Mouse (Mus musculus) gastrocnemius, postnatal 25 days (tissue): Measurements from ENCODE around the gene Tubb4b. TPM values are rescaled to one million over a fixed set of nuclear protein-coding genes. Genes with fewer than 3 reads are reported as not detected.
A peak's percentile ranks its signal among the peaks of the same experiment; 100 is the strongest.
"Not testable (repeated sequence)": the region's sequence is repeated elsewhere in the genome, so short reads cannot be mapped to it uniquely, and the experiment has no call there.

Experiments
- DNase-seq: peaks from one replicate; pipeline ENCODE4 v3.0.0; 2022
- long read RNA-seq, 2 experiments: library from polyadenylated mRNA; stranded (forward); transcript quantifications; one replicate each; pipeline ENCODE4 v2.0.0; 2021
- total RNA-seq, 2 experiments: library from RNA; stranded (reverse); gene quantifications; 1 replicate in 1 of 2; 2 replicates in 1 of 2; pipeline ENCODE4 v1.2.3; 2021

The Tubb4b gene
- 100 to 1,000 TPM; 167 to 293 TPM for total RNA-seq
- long read RNA-seq, experiment 1, transcript Tubb4b-201 (4 exons, 1,598 nt), result major isoform, 92 of 256 reads
- long read RNA-seq, experiment 1, partial matches to known transcripts, result 4 of 256 reads
- long read RNA-seq, experiment 1, other reads (novel, unspliced or antisense), result 160 of 256 reads
- long read RNA-seq, experiment 2, transcript Tubb4b-201 (4 exons, 1,598 nt), result major isoform, 107 of 197 reads
- long read RNA-seq, experiment 2, partial matches to known transcripts, result 7 of 197 reads
- long read RNA-seq, experiment 2, other reads (novel, unspliced or antisense), result 83 of 197 reads

DNA sequence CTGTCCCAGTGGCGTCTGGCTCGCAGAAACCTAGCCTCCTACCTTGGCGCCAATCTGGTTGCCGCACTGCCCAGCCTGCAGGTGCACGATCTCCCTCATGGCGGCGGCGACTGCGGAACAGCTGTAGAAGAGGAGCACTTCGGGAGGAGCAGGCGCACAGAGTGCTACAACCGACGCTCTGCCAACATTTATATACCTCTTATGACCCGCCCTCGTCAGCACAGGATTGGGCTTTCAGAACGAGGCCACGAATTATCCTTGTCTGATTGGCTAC is at the start of gene Tubb4b:
Gene Tubb4b (minus strand): TSS at position 211 of the 274 bp plus-strand sequence.
- DNase-seq, result no peak

DNA sequence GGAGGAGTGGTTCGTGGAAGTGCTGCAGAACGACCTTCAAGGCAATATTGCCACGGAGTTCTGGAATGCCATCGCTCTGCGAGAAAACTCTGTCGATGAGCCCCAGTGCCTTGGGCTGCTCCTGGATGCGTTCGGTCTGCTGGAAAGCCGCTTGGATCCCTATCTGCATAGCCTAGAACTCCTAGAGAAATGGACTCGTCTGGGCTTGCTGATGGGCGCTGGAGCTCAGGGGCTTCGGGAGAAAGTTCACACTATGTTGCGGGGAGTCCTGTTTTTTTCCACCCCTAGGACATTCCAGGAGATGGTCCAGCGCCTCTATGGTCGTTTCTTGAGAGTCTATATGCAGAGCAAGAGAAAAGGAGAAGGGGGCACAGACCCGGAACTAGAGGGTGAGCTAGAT is 48.5 kb upstream of the Tubb4b start:
- no peak for DNase-seq

DNA sequence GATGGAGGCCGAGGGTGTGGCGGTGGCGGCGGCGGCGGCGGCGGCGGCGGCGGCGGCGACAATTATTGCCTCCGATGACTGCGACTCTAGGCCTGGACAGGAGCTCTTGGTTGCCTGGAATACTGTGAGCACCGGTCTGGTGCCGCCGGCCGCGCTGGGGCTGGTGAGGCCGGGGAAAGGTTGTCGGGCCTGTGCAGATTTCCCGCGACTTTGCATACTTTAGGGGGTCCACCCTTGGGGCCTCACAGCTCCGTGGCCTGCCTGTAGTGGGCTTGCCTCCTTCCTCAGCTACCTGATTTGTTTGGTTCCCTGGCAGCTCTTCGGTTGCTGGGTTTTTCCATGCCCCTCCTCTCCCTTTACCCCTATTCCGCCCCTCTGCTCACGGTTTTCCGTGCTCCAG is 48.0 kb upstream of the Tubb4b start:
- no peak for DNase-seq

DNA sequence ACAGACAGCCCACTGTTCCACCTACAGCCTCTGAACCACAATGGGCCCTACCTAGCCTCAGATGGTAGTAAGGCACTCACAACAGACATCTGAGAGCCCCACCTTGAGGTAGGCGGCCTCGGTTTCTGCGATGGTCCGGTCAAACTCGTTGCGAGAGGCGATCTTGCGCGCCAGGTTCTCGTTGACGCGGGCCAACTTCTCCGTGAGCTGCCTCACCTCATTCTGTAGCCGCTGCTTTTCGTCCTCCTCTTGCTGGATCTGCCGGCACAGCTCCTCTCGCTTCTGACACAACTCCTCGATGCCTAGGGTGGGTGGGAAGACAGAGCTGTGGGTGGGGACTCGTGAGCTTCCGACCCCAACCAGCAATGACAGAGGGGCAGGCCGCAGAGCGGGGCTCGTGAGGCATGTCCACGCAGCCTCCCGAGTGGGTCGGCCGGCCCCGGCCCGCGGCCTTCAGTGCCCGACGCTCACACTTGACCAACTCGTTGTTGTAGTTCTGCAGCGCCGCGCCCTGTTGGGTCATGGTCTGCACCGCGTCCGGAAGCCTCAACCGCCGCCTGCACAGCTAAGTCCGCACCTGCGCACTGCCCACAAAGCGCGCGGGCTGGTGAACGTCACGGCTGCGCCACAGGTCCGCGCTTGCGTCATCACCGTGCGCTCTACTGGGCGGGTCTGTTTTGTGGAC is 47.5 kb upstream of the Tubb4b start, which contains the start of the genes Ssna1 and Anapc2:
Gene Ssna1 (minus strand): TSS at position 612 of the 685 bp plus-strand sequence.
Gene Anapc2 (plus strand): TSS at position 652 of the 685 bp plus-strand sequence.
- DNase-seq, result peak; percentile 95

DNA sequence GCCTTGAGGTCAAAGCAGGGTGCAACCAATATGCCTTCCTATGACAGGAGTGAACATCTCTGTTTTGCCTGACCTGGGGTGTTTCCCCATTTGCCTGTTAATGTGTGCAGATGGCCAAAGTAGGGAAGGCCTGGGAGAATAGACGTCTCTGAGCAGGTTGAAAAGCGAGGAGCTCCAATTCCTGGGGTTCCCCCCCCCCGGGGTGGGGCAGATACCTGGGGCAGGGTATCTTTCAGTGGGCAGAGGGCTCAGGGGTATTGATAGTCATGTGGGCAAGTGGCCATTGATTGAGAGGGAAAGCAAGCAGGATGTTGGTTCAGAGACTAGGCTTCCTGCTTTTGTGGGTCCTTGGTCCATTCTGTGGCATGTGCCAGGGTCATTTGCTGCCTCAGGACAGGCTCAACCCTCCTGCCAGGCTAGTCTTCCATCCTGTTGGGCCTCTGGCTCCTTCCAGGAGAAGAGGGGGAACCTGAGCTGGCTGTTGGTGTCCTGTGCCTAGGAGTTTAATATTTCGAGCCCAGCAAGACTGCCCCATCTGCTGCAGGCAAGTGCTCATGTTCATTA is 43.3 kb upstream of the Tubb4b start:
- DNase-seq, result no peak

DNA sequence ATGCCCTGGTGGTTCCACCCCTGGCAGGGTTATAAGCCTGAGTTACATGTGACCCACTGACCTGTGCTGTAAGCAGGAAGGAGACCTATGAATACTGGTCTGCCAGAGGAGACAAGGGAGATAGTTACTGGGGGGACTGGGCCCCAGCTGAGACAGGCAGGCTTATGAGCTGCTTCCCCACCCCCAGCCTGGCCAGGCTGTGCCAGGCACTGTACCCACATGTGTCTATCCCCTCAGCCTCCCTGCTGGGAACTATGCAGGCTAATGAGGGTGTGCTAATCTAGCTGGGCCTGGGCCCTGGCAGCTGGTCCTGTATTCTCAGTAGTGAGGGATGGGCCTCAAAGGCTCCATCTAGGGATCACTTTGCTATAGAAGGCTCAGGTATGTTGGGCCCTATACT is 42.7 kb upstream of the Tubb4b start:
- DNase-seq, result no peak

DNA sequence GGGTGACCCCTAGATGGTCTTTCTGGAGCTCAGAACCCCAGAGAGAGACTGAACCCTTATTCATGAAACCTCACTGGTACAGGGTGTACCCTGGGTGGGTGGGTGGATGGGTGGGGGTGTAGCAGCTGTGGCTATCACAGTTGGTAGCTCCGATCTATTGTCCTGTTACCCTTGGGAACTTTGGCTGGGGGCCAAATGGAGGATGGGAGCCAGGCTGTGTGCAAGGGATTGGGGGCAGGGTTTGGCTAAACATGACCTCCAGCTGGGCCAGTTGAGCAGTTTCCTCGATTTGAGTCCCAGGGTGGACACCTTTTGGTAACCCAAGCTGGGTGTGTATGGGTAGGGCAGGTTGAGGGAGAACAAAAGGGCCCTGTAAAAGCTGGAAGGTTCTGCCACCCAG is 42.2 kb upstream of the Tubb4b start:
- peak; percentile 40 for DNase-seq

DNA sequence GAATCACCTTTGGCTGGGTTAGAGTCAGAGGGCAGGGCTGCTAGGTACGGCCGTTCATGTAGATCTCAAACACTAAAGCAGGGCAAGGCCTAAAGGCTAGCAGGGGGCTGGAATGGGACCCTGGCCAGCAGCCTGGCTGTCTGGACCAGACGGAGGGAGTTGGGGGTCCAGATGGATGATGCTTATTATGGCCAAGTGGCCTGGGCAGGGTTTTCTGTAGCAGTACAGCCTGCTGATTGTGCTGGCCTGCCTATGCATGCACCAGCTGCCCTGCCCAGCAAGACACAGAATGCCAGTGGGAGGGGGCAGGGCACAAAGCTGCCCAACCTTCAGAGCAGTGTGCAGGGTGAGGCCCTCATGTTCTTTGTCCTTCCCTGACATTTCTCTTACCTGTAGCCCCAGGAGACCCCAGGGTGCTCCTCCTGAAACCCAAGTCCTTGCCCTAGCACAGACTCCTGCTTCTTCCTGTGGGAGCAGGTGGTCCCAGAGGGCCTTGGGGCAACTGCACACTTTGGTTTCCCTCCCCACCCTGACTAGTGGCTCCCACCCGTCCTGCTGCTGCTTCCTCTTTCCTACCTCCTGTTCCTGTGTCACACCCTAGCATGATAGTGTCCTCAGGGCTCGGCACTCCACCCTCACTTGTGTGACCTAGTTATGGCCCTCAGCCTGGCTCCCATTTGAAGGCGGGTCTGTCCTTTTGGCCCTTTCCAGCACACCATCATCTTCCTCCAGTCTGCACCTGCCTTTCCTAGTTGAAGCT is 41.6 kb upstream of the Tubb4b start:
- peak; percentile 16 for DNase-seq

DNA sequence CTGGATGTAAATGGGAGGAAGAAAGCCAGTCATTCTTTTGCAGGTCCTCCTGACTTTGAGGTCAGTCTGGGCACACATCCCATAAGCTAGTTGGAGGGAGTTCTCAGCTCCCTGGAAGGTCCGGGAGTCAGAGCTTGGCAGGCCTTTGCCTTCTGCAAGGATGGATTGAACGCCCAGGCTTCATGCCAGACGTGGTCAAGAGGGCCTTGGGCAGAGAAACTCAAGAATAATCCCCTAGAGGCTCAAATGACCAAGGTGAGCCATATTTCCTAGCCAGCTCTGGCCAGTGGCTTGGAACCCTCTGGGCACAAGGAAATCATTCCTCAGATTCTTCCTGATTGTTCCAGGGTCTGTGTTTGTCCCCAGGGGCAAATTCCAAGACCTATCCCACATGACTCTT is 40.3 kb upstream of the Tubb4b start:
- no peak for DNase-seq

DNA sequence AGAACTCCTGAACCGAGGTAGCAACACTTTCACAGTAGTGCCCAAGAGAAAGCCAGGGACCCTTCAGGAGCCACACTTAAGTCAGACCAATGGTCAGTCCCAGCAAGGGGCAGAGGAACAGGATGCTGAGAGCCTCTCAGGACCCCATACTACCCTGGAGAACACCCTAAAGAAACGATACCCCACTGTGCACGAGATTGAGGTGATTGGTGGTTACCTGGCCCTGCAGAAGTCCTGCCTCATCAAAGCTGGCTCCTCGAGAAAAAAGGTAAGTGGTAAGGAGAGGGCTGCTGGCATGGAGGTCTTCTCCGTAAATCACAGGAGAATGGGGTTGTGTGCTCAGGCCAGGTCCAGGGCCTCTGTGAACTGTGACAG is 39.8 kb upstream of the Tubb4b start:
- DNase-seq, result no peak

DNA sequence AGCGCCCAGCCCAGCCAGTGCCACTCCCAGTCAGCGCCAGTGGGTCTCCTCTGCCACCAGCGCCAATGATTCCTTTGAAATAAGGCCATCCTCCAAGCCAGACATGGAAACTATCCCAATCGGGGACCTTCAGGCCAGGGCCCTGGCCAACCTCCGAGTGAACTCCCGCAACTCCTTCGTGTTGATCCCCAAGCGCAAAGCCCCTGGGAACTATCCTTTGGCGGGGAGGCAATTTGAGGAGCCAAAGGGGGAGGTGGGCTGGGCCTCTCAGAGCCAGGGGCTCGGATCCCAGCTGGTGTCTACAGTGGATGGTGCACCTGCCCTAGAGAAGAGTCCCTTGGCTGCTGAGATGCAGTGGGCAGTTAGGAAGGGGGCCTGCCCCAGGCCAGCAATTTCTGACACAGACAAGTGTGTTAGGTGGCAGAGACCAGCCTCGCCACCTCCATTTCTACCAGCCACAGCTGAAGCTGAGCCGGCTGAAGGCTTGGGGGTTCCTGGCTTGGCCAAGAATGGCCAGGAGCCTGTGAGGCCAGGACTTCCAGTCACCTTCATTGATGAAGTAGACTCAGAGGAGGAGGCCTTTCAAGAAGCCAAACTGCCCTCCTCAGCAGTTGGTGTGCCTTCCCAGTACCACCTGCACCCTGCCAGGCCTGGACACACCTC is 39.3 kb upstream of the Tubb4b start:
- DNase-seq, result no peak

DNA sequence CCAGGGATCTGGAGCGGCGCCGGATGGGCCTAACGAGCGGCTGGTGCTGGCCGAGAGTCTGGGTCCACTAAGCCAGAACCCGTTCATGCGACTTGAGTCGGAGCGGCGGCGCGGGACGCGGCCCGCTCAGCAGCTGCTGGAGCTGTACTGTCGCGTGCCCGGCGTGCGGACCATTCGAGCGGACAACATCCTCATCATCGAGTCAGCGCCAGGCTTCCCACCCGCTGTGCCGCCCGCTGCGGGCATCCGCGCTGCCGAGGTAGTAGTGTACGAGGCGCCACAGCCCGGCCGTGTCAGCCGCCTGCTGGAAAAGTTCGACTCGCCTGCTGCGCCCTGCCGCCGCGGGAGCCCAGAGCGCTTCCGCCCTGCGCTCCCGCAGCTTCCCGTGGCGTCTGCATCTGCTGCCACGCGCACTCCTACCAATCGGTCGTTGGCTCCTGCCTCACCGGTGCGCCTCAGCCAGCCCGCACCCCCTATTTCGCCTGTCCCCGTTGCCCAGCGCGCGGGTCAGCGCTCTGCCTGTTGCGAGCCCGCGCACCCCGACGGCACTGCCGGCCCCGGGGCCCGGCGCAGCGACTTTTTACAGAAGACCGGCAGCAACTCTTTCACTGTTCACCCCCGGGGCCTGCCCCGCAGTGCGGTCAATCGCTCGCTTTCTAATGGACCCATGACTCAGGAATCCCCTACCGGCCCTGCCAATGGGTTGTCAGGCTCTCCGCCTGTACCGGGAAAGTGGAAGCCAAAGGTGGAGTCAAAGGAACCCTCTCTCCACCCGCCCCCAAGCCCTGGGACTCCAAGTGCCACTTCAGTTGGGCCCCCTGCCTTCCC is 38.5 kb upstream of the Tubb4b start:
- DNase-seq, result peak; percentile 22

DNA sequence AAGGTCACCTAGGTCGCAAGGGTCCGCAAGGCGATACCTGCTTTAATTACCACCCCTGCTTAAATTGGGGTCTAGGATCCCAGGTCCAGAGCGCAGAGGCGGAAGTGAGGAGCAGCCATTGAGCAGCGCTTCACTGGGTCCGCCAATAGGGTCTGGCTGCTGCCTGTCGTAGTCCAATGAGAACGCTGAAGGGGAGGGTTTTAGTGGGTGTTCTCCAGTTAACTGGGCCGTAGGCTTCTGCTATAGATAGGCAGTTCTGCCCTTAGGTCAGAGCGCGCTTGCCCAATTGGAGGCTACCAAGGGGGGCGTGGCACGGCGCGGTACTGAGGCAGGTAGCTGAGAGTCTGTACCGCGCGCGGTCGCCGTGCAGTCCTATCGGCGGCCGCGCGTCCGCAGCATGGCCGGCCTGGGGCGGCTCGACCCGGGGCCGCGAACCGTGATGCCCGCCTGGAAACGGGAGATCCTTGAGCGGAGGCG is 37.8 kb upstream of the Tubb4b start, which contains the start of gene Tprn:
Gene Tprn (plus strand): TSS at position 328 of the 477 bp plus-strand sequence.
- DNase-seq, result peak; percentile 95

DNA sequence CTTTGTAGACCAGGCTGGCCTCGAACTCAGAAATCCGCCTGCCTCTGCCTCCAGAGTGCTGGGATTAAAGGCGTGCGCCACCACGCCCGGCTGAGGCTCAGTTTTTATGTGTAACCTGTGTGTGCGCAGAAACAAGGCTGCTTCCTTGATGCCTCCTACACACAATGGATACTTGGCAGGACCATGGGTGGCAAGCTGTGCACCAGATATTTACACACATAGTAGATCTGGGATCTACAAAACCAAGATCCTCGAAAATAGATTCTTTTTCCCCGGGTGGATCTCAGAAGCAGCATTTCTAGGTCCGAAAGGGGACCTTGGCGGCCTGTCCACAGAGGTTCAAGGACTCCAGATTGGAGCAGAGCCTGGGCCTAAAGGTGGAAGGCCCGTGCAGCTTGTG is 37.4 kb upstream of the Tubb4b start:
- no peak for DNase-seq

DNA sequence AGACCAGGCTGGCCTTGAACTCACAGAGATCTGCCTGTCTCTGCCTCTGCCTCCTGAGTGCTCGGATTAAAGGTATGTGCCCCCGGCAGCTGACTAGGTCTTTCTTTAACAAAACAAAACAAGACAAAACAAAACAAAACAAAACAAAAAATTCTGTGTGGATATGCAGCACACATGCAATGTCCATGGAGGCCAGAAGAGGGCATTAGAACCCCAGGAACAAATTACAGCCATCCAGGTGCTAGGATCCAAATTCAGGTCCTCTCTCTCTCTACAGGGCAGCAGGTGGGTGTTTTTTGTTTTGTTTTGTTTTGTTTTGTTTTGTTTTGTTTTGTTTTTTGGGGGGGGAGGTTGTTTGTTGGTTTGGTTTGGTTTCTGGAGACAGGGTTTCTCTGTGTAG is 34.4 kb upstream of the Tubb4b start:
- no peak for DNase-seq

DNA sequence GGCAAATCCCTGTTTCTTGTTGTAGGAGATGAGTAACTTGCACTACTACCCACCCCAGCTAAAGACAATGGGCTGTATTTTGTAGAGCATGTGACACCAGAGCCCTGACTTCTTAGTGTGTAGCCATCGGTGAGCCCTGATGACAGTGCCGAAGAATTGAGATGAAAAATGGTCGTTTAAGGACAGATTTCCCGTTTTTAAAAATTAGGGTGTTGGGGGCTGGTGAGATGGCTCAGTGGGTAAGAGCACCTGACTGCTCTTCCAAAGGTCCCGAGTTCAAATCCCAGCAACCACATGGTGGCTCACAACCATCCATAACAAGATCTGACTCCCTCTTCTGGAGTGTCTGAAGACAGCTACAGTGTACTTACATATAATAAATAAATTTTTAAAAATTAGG is 32.7 kb upstream of the Tubb4b start:
- DNase-seq, result not testable (repeated sequence)

DNA sequence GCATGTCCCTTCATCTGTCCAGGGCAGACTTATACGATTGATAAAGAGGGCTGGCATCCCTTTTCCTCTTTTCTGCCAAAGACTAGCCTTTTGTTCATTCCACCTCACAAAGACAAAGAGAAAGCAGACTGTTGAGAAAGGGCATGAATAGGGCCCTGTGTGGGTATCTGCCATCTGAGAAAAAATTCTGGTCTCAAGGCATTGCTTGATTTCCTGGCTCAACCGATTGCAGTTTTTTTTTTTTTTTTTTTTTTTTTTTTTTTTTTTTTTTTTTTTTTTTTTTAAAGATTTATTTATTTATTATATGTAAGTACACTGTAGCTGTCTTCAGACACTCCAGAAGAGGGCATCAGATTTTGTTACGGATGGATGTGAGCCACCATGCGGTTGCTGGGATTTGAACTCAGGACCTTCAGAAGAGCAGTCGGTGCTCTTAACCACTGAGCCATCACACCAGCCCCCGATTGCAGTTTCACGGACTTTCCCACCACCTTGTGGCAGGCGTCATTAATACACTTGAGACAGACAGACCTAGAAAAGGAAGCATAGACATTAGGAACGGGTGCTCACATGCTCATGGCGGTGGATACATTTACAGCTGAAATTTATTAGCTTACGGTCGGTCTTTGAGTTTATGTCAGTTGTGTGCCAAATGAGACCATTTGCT is 32.1 kb upstream of the Tubb4b start:
- DNase-seq, result not testable (repeated sequence)

DNA sequence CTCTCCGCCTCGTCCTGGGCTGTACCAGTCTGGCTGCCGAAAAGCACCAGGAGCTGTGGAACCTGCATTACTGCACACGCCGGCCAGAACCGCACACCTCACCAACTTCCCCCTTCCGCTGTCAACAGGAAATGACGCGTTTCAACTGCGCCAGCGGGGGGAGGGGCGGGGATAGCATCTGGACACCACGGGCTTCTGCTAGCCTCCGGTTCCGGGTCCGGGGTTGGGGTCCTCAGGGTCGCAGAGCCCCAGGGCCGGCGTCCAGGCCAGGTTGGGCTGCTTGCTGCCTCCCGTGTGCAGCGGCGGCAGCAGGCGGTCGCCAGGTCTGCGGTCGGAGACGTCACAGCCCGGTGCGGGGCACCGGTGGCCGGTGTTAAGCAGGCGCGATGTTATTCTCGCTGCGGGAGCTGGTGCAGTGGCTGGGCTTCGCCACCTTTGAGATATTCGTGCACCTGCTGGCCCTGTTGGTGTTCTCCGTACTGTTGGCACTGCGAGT is 30.8 kb upstream of the Tubb4b start, which contains the start of gene Tmem203:
Gene Tmem203 (plus strand): TSS at position 156 of the 496 bp plus-strand sequence.
- DNase-seq, result peak; percentile 78

DNA sequence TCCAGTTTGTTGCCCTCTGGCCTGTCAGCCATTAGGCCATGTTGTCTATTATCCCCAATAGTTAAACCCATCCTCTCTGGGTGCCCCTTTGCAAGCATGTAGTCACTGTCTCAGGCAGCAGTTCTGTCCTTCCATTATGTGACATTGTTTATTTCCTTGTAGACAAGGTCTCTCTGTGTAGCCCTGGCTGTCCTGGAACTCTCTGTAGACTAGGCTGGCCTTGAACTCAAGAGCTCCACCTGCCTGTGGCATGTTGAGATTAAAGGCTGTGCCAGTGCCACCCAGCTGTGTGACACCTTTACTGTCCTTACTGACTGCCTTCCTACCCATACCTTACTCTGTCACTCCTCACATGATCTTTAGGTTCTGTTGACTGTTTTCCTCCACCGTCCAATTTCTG is 27.8 kb upstream of the Tubb4b start:
- DNase-seq, result no peak
